Mouse (Mus musculus) cerebellum, postnatal 14 days (tissue): ENCODE data around the gene Mapk1ip1.

Experiments
- DNase-seq, 2 experiments: peaks; one replicate each; pipeline ENCODE4 v3.0.0; 2021; ENCODE audit warnings: mixed read lengths in 2 of 2

The Mapk1ip1 gene

DNA sequence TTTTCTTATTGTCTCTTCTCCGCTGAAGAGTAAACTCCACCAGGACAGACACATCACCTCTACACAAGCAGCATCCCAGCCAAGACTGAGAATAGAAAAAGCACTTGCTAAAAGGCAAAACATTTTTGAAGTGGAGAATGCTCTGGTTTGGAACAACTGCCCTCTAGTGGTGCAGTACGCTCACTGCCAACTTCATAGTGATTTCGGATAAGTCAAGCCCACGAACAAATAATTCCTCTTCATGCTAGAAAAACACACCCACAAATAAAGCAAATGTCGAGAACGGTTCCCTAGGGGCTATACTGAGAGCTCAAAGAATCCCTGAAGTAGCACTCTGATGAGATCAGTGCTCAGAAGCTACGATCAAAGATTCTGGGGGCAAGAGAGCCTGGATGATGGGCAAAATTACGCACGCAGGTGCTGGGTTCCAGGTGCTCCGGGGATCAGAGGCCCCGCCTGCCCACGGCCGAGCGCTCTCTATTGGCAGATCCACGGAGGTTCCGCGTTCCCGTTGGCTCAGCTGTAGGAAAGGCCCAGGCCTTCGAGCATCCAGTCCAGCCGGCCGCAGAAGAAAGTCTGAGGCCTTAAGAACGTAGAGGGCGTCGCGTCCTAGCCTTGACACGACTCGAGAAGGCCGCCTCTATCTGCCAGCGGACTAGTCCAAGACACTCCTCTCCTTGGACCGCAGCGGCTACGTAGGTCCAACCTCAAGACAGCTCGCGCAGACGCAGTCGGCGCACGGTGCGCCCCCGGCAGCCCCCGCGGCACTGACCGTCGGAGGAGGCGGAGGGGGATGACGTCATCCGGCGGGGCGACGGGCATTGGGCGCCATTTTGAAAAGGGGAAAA is at the start of gene Mapk1ip1, which contains the start of gene Ppp2r2d:
Gene Mapk1ip1, minus strand, starts transcription at position 730 of the 848 bp plus-strand sequence.
Gene Ppp2r2d, plus strand, starts transcription at position 536 of the 848 bp plus-strand sequence.
- DNase-seq, result peak; percentile 98 to 99

DNA sequence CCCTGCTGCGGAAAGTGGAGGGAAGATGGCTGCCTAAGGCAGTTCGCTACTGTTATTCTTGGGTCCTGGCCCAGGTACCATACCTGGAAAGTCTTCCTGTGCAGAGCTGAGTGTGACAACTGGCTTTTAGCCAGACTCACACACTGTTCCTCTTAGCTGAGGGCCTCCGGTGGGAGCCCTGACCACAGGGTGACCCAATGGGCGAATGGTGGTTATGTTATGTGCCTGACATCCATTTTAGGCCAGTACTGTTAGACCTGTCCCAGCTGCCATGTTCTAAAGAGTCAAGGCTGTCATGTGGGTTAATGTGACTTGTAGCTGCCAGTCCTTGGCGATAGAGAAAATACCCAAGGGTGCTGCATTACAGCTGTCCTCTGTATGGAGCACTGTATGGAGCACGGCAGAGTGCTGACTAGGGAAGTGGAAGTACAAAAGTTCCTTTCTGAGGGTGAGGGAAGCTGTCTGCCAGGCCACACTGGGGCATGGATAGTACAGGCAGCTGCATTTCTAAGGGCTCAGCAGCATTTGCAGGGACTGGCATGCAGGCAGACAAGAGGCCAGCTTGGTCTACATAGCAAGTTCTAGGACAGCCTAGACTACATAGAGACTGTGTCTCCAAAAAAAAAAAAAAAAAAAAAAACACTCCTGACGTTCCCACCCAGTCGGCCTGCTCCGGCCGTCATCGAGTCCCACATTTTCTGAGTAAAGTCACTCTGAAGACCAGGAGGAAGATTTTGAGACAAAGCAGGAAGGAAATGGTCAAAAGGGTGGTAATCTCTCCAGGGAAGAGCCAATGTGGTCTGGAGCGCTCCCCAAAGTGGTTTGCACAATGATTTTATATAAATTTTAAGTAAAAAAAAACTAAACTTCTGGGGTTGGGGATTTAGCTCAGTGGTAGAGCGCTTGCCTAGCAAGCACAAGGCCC is 39.6 kb upstream of the Mapk1ip1 start:
- DNase-seq, result no peak

DNA sequence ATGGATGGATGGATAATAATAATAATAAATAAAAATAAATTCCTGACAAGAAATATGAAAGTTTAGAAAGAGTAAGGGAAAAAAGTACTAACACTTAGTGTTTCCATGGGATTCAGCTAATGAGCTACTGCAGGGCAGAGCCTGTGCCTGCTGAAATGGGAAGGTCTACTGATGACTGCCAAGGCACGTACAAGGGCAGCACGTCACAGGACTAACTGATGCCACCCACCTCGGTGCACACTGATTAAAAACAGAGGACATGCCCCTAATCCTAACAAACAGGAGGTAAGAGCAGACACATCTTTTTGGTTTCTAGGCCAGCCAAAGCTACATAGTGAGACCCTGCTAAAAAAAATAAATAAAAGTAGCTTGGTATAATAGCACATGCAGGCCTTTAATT is 37.7 kb upstream of the Mapk1ip1 start:
- DNase-seq, result no peak

DNA sequence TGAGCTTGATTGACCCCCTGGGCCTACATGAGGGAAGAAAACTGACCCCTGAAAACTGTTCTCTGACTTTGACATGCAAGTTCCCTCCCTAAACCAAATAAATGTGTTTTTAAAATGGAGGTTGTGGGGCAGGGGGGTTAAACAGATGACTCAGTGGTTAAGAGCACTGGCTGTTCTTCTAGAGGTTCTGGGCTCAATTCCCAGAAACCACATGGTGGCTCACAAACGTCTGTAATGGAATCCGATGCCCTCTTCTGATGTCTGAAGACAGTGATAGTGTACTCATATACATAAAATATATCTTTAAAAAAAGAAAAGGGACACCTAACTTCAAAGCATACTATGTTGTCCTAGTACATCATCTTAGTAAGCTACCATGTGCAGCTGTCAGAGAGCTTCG is 29.0 kb upstream of the Mapk1ip1 start:
- no peak for DNase-seq

DNA sequence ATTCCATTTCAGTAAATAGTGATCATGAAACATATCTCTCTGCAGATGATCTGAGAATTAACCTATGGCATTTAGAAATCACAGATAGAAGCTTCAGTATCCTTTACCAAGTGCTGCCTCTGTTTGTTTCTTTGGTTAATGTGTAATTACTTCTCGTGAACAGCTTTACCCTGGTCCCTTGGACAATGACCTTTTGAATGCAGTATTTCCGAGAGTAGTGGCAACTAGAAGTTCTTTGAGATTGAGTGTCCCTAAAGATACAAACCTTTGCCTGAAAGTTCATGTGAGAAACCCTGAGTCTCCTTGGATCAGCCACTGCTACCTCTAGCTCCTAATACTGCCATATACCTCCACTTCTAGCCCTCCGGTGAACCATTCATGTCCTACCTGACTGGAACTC is 26.9 kb upstream of the Mapk1ip1 start:
- no peak for DNase-seq

DNA sequence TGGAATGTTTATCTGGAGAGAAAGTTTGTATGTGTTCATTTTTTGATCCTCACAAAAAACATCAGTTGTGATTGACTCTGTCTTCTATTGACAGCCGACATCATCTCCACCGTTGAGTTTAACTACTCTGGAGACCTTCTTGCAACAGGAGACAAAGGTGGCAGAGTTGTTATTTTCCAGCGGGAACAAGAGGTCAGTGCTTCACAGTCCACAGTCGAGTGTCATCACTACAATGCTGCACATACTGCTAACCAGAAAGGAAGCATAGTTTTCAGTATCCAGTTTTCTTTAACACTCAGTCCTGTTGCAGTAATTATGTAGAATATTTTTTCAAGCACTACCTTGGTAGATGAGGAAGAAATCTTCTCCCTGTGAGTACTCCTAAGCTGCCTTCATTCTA is 22.2 kb upstream of the Mapk1ip1 start:
- DNase-seq, result no peak

DNA sequence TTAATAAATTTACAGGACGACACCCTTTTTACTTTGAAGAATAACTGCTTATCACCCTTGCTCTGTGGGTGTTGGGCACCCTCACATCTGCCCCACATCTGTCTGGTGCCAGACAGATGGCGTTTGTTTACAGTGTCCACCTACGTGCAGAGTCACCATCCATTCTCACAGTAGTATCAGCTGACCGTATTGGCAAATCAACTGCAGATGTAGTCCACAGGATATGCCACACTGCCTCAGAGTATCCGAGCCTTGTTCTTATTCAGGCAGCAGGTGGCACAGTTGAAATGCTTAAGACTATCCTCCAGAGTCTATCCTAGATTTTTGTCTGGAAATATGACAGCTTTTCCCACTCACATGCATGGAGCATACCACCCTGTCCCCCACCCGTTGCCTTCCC is 21.2 kb upstream of the Mapk1ip1 start:
- DNase-seq, result no peak

DNA sequence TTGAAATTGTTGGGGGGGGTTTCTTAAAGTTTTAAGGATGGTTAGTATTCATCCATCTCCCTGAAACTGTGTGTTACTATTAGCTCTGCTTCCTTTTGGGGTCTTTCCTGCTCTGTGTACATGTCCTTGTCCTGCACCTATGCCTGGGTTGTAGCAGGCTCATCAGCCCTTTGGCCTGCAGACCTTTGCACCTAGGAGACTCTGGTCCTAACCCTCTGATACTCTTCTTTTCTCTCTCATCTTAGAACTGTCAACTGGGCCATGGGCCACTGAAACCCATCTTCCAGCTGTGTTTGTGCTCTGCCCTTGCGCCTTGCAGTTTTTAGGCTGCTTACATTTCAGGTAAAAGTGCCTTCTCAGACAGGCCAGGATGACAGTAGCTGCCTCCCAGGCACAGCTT is 18.7 kb upstream of the Mapk1ip1 start:
- no peak for DNase-seq

DNA sequence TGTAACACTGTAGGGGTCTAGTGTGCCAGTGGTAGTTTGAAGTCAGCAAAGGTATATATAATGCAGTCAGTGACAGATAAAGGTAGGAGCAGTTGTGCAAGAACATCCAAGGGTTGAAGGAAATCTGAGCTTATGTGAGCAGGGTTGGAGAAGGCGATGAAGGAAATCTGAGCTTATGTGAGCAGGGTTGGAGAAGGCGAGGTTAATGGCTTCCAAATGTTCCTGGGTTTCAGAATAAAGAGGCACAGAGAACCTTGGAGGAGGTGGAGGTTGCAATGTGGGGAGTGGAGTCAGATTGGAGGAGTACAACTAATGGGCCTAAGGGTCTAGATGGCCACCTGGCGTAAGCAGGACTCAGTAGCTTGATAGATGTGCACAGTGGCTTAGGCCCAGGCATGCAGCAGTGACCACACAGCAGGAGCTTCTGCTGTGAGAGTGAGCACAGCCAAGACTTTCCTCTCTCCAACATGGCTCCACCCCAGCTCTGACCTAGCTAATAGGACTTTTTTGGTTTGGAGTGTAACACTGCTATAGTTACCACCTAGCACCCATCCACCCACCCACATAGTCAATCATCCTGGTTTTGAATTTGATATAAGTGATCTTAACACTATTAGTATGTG is 18.0 kb upstream of the Mapk1ip1 start:
- peak; percentile 26 to 48 for DNase-seq

DNA sequence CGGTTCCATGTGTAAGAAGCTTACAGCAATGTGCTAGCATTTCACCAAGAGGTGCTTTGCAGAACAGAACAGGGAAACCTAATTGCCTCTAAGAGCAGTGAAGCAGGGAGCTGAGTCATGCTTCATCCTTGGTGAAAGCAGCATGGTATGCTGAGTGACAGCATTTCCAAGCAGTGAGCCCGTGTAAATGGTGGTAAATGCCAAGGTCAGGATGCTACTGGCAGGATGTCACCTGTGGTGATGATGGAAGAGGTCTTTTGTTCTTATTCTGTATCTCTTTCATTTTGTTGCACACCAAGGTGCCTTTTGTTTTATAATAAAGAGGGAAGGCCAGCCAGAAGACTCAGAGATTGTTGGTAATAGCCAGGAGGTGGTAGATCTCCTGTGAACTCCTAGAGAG is 10.6 kb upstream of the Mapk1ip1 start:
- DNase-seq, result no peak

DNA sequence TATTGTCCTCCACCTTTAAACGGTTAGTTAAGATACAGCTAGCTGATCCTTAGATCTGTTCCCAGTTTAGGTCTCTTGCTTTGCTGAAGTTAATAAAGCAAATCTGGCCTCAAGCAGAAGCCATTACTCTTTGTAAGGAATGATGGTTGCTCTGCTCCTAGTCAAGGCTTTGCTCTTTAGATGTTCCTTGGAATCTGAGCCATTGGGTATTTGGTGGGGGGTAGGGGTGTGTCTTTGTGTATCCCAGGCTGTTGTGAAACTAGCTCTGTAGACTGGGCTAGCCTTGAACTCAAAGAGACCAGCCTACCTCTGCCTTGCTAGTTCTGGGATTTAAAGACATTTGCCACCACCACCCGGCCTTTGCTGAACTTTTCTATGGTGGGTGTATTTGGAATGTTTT is 8.1 kb upstream of the Mapk1ip1 start:
- no peak for DNase-seq

DNA sequence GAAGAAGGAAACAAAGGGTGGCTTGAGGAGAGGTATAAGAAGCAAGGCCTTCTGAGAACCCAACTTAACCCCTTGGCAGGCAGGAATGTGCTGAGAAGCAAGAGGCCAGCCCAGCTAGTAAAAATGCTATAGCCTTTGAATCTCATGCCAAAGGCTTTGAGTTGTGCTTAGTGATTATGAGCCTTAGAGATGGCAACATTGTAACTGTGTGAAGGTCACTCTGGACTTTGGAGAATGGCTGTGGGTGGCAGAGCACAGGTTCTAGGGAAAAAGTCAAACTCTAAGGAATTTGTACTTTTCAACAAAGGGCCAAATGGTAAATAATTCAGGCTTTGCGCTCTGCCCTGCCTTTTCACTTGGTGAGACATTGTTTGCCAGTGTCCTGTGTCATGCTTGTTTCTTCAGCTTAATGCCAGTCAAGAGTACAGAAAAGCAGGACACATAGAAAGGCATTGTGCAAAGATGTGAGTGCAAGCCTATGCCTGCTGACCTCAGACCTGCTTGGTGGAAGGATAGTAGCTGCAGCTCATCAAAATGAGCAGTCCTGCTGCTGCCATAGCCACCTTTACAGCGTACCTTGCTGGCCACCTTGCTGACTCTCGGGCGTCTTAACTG is 7.5 kb upstream of the Mapk1ip1 start:
- no peak for DNase-seq

DNA sequence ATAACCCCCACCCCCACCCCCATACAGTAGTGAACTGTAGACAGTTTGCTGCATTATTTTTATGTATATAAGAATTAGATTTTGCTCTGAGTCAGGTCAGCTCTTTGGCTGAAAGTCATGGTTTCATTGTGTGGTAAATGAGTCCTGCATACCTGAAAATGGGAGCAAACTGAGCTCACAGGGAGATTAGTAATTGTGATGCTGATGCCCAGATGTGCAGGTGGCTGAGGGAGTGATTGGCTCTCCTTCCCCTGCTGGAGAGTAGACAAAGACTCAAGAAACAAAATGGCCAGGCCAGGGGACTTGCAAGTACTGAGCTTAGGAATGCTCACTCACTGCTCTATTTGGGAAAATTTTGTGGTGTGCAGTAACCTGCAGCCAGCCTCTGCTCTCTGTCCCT is 4.0 kb upstream of the Mapk1ip1 start:
- no peak for DNase-seq

DNA sequence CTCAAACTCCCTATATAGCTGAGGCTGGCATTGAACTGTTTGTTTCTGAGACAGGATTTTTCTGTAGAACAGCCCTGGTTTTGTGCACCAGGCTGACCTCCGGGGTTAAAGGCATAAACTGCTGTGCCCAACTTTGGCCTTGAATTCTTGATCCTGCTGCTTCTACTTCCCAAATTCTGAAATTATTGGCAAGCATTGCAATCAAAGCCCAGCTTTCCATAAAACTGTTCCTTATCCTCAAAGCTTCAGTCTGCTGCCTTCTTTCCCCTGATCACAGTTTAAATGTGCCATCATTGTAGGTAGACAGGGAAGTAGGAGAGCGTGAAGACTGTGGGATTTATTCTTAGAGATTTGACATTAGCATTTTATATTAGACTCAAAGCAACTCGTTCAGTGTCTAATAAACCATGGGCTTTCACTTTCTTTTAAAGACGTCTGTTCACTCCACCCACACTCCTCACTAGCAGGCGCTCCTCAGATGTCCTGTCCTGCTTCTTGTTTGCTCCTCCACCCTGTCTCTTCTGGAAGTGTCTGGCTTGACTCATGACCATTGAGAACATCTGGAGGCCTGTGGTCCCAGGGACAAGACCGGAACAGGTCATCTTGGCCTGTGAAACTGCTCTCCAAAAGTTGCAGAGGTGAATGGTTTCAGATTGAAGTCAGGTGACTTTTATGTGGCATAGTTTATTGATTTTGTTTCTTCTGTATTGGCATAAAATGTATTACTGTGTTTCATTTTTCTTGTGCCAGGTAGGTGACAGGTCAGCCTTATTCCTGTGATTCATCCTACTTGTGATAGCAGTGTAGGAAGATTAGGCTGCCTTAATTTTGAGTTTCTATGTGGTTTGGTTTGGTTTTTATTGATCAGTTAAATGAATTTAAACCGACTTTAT is 2.2 kb upstream of the Mapk1ip1 start:
- no peak for DNase-seq

DNA sequence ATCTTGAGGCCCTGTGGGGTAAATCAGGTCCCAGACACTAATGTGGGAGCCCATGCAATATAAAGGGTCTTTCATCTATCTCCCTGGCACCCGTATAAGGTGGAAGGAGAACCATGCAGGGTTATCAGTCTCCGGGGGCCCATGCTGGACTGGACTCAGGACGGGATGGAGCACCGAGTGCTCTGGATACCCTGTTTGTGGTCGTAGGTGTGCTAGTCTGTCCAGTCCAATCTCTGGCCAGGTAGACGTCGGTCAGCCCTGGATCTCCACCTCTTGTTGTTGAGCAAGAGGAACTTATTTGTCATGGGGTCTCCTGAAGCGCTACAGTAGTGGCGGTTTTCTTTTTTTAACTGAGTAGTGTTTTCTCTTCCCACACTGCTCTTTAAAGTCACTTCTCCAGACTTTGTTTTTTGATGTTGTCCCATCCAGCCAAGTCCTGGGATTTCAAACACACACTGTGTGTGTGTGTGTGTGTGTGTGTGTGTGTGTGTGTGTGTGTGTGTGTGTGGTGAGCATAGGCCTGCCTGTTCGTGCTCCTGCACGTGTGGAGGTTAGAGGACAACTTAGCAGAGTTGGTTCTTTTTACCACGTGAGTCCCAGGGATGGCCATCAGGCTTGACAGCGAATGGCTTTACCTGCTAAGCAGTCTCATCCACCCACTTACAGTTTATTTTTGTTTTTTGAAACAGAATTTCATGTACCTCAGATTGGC is 1.4 kb upstream of the Mapk1ip1 start:
- DNase-seq, result no peak

DNA sequence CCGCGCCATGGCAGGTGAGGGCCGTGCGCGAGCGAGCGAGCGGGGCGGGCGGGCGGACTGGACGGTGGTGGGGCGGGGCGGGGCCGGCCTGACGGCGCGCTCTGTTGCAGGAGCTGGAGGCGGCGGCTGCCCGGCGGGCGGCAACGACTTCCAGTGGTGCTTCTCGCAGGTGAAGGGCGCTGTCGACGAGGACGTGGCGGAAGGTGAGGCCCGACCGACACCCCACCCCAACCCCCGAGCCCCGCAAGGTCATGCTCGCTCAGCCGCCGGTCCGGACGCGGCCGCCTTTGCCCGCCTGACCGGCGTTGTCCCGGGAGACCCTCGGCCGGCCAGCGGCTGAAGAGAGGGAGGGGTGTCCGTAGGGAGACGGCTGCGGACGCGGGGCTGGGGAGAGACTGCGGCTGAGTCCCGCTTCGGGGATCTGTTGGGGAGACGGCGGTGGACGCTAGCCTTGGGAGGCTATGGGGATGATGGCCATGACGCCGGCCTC is 474 bp upstream of the Mapk1ip1 start:
- DNase-seq, result no peak

DNA sequence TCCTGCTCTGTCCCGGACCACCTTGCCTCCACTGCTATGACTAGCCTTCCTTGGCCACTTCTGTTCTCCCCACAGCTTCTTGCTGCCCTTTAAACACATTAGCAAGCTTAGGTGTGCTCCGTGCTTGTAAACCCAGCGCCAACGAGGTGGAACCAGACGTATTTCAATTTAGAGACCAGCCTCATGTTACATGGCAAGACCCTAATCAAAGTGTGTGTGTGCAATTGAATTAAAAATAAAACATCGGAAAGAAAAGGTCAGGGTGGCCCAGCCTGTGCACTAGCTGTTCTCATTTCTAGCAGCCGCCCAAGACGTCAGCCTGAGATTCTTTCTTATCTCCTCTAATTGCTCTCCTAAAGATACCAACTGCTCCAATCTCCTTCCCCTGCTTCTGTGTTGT is 962 bp downstream of the Mapk1ip1 start:
- DNase-seq, result no peak

DNA sequence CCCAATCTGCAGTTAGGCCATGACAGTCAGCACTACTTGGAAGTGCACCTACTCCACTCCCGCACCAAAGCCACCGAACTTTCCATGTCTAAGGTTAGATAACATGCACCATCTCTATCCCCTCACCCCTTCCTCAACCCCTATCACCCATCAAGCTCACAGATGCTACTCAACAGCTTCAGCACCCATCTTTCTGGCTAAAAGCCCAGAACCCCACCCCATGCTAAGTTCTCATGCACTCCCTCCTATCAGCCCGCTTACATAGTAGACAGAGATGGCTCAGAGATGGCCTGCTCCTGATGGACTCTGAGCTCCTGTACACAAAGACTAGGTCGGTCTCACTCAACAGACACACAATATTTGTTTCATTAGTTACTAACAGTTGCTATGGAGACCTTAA is 2.7 kb downstream of the Mapk1ip1 start:
- DNase-seq, result no peak

DNA sequence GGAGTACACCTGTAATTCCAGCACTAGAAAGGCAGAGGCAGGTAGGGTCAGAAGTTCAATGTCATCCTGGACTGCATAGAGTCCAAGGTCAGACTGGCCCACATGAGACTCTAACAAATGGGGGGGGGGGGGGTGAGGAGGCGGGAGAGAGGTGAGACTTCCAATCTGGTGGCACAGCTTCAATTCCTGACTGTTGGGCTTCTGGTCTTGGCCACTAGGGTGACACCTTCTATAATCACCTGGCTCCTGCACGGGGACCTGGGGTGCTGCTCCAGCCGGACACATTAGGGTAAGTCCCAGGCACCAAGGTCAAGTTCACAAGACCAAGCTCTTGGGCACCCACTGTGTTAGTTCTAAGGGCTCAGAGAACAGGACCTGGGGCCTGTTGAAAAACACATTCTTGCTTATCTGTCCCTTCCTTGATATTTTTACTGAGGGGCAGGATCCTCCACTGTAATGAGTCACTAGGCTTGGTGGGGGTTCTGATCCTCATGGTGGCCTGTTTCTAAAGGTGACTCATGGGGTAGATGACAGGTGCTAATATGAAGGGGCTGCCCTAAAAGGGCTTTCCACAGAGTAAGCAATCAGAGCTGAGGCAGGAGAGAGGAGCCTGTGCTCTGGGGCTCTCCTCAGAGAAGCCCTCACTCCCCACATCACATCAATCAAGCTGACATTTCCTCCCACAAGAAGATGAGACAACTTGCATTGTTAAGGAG is 4.5 kb downstream of the Mapk1ip1 start:
- no peak for DNase-seq

DNA sequence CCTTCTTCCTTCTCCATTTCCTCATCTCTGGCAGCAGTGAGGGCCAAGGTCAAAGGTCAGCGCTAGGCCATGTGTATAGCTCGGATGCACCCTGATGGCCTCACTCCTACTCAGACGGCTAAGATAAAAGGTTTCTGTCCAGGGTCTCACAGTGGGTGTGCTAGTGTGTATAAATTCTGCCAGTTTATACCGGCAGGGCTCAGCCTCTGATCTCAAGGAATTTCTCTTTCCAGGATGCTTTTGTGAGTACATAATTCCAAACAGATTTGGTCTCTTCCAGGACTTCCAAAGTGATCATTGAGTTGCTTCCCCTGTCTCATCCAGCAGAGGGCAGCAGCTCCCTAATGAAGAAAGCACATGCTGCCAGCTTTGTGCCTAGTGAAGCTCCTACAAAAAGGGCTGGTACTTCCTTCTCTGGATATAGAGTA is 5.5 kb downstream of the Mapk1ip1 start:
- DNase-seq, result peak; percentile 88 to 90
